Mouse (Mus musculus) heart, embryonic 13.5 days (tissue): Measurements from ENCODE around the gene H1fx. TPM values are rescaled to one million over a fixed set of nuclear protein-coding genes. Genes with fewer than 3 reads are reported as not detected.
A peak's percentile ranks its signal among the peaks of the same experiment; 100 is the strongest.
"Not testable (repeated sequence)": the region's sequence is repeated elsewhere in the genome, so short reads cannot be mapped to it uniquely, and the experiment has no call there.

Experiments used
- ATAC-seq: fragments of 200-750 bp; cut with Nextera tagmentation; 2 replicates; pipeline ENCODE4 v1.8.0; 2017; ENCODE audit warnings: moderate TSS enrichment; ENCODE audit not compliant: insufficient number of reproducible peaks, low FRiP score, low TSS enrichment; ENCODE audit errors: extremely low read depth
- H3K27ac ChIP-seq: fragments of 300-500 bp; sonication (generic); replicated peaks from 2 replicates; pipeline ENCODE4 v1.5.1; 2015; ENCODE audit warnings: moderate library complexity, mild to moderate bottlenecking, inconsistent platforms
- H3K27me3 ChIP-seq: fragments of 300-500 bp; sonication (generic); replicated peaks from 2 replicates; pipeline ENCODE4 v1.6.1; 2015; ENCODE audit warnings: mild to moderate bottlenecking, inconsistent platforms
- H3K36me3 ChIP-seq: fragments of 300-500 bp; sonication (generic); 2 replicates; pipeline ENCODE4 v1.6.1; 2015; ENCODE audit warnings: mild to moderate bottlenecking, inconsistent platforms
- H3K4me1 ChIP-seq: fragments of 300-500 bp; sonication (generic); 2 replicates; pipeline ENCODE4 v1.6.1; 2015; ENCODE audit warnings: inconsistent platforms
- H3K4me2 ChIP-seq: fragments of 300-500 bp; sonication (generic); 2 replicates; pipeline ENCODE4 v1.6.1; 2015; ENCODE audit warnings: inconsistent platforms, mild to moderate bottlenecking, moderate library complexity
- H3K4me3 ChIP-seq: fragments of 300-500 bp; sonication (generic); 2 replicates; pipeline ENCODE4 v1.5.1; 2015; ENCODE audit warnings: moderate library complexity, mild to moderate bottlenecking, inconsistent platforms
- H3K9ac ChIP-seq: fragments of 300-500 bp; sonication (generic); 2 replicates; pipeline ENCODE4 v1.6.1; 2015; ENCODE audit warnings: inconsistent platforms, mild to moderate bottlenecking, moderate library complexity
- H3K9me3 ChIP-seq: fragments of 300-500 bp; sonication (generic); 2 replicates; pipeline ENCODE4 v1.6.1; 2016; ENCODE audit warnings: inconsistent platforms
- WGBS: fragments of 180-500 bp; shearing (Covaris S2); methylation state at CpG from one replicate; pipeline ENCODE4 v1.1.7; 2015; ENCODE audit warnings: mixed read lengths; 5-methylcytosine and 5-hydroxymethylcytosine counted together
- microRNA-seq: library from miRNA; unstranded; fragments of <30 nt; microRNA quantifications from one replicate; pipeline ENCODE4, GENCODE M21; 2016
- polyA plus RNA-seq: library from polyadenylated mRNA; unstranded; fragments of >200 nt; fragmentation: Nextera tagmentation; extraction: Ambion mirVana; gene quantifications from 2 replicates; pipeline ENCODE4 v1.2.1, GENCODE M21; 2015

The H1fx gene
- polyA plus RNA-seq, 1 experiment from 2014 or later, result 7.5 TPM

GRCm38 (mm10) chr6:87980374-87981029 is 935 bp downstream of the H1fx start:
- Histone ChIP-seq H3K9me3 (no peaks in the 10 kb centered on the region), H3K27ac (peak overlapping the region; percentile 77), H3K36me3 (peaks cover 22% of the 10 kb centered on the region), H3K4me2 (peak overlapping the region; percentile 89), H3K27me3 (0 out of 2 replicates have a peak, but pooled peaks cover 5% of the 10 kb centered on the region), H3K4me1 (peaks cover 15% of the 10 kb centered on the region), H3K9ac (peak overlapping the region; percentile 93), H3K4me3 (peak overlapping the region; percentile 92)
- WGBS, result under 1% methylated on average over 65 of the region's 66 CpGs
- ATAC-seq, result peak; percentile 60; the same call in 1 of the 2 replicates

GRCm38 (mm10) chr6:87979728-87980127 is 1.7 kb downstream of the H1fx start:
- H3K4me3 ChIP-seq, result peak overlapping the region; percentile 92
- H3K27ac ChIP-seq, result no peak overlapping the region
- peaks cover 15% of the 10 kb centered on the region for H3K4me1 ChIP-seq
- WGBS, result 79% methylated on average over 3 of the region's 3 CpGs
- H3K4me2 ChIP-seq, result peak overlapping the region; percentile 89
- no peaks in the 10 kb centered on the region for H3K9me3 ChIP-seq
- H3K27me3 ChIP-seq, result 0 out of 2 replicates have a peak, but pooled peaks cover 5% of the 10 kb centered on the region
- no peak overlapping the region for H3K9ac ChIP-seq
- H3K36me3 ChIP-seq, result peaks cover 16% of the 10 kb centered on the region
- ATAC-seq, result no peak

DNA sequence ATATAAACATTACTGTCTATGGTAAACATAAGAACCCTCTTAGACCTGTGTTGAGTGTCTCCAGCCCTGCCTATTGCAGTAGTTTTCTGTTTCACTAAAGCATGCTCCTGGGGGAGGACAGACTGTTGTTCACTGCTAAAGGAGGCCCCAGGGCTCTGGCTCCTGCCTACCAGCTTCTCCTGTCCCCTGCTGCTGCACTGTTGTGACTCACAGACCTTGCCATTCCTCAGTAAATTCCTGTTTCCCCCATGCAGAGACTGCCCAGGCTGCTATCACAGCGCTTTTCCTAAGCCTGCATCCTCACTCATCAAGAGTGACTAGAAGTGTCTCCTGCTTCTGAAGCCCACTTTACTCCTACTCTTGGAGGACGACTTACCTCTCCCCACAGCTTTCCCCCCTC is 11.4 kb downstream of the H1fx start:
- Histone ChIP-seq H3K4me2 (no peak overlapping the region), H3K27ac (no peak overlapping the region), H3K36me3 (no peaks in the 10 kb centered on the region), H3K27me3 (no peaks in the 10 kb centered on the region), H3K4me3 (no peak overlapping the region), H3K9ac (no peak overlapping the region), H3K9me3 (no peaks in the 10 kb centered on the region), H3K4me1 (no peaks in the 10 kb centered on the region)
- ATAC-seq, result no peak; the same call in 1 of the 2 replicates
- WGBS, result 16% methylated on average over 2 of the region's 2 CpGs

DNA sequence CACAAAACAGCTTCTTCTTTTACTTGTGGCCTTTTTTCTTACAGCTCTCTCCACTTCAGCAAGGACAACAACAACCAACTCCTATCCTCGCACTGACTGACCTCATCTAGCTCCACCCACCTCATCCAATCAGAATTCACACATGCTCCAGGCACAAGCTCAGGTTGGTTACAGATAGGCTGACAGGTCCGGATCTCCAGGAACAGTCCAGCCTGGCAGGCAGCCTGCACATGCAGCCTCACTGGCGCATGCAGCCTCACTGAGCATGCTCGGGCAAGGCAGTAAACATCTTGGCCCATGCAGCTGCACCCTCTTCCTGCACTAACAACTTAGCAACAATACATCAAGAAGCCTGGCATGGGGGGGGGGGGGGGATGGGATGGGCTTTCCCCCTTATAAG is 19.0 kb downstream of the H1fx start:
- H3K9ac ChIP-seq, H3K4me3 ChIP-seq, H3K4me1 ChIP-seq, H3K36me3 ChIP-seq, H3K27me3 ChIP-seq, H3K4me2 ChIP-seq, ATAC-seq, H3K27ac ChIP-seq: not testable (repeated sequence)
- WGBS, result 51% methylated on average over 4 of the region's 4 CpGs
- H3K9me3 ChIP-seq, result 0 out of 2 replicates have a peak, but pooled peaks cover 11% of the 10 kb centered on the region

GRCm38 (mm10) chr6:87942179-87942578 is 39.3 kb downstream of the H1fx start:
- Histone ChIP-seq H3K36me3 (no peaks in the 10 kb centered on the region), H3K27ac (no peak overlapping the region), H3K9ac (no peak overlapping the region), H3K4me1 (peaks cover 2% of the 10 kb centered on the region; the same call in 1 of the 2 replicates), H3K4me2 (no peak overlapping the region), H3K27me3 (no peaks in the 10 kb centered on the region), H3K4me3 (no peak overlapping the region), H3K9me3 (no peaks in the 10 kb centered on the region)
- ATAC-seq, result no peak
- 74% methylated on average over 7 of the region's 7 CpGs for WGBS

DNA sequence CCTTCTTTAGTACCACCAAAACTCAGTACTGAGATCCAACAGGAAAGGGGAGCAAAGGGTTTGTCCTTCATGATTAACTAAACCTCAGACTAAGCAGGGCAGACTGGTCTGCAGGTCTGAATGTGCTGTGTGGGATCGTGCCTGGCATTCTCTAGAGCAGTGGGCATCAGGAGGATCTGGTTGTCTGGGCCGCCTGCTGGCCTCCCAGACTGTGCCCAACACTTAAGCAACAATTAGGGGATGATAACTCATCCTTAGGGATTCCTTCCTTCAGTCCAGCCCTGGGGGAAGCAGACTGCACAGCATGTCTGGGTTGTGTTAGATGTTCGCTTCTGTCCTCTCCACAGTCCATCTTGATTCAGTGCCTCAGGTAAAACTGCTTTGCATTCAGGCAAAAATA is 42.5 kb downstream of the H1fx start:
- H3K9me3 ChIP-seq, result no peaks in the 10 kb centered on the region
- whole genome bisulfite sequencing, result 80% methylated on average over 3 of the region's 3 CpGs

GRCm38 (mm10) chr6:87937178-87937788 is 44.2 kb downstream of the H1fx start:
- Histone ChIP-seq H3K4me3 (no peak overlapping the region), H3K4me2 (peak overlapping the region; percentile 34; the same call in 1 of the 2 replicates), H3K4me1 (peaks cover 4% of the 10 kb centered on the region; the same call in 1 of the 2 replicates), H3K9ac (no peak overlapping the region), H3K27me3 (no peaks in the 10 kb centered on the region), H3K9me3 (no peaks in the 10 kb centered on the region), H3K27ac (peak overlapping the region; percentile 66), H3K36me3 (peaks cover 44% of the 10 kb centered on the region)
- peak; percentile 63; the same call in 1 of the 2 replicates for ATAC-seq
- WGBS, result 27% methylated on average over 19 of the region's 19 CpGs

More for the DNA sequence above, 42.5 kb downstream of the H1fx start:
- no peak for ATAC-seq
- Histone ChIP-seq H3K9ac (no peak overlapping the region), H3K4me3 (no peak overlapping the region), H3K36me3 (peaks cover 28% of the 10 kb centered on the region), H3K27me3 (no peaks in the 10 kb centered on the region), H3K27ac (no peak overlapping the region), H3K4me2 (no peak overlapping the region), H3K4me1 (peaks cover 4% of the 10 kb centered on the region; the same call in 1 of the 2 replicates)

- H3K4me2 ChIP-seq, result no peak overlapping the region
- H3K27ac ChIP-seq, result no peak overlapping the region
- 0 out of 2 replicates have a peak, but pooled peaks cover 7% of the 10 kb centered on the region for H3K9me3 ChIP-seq
- no peak overlapping the region for H3K9ac ChIP-seq
- 82% methylated on average over 5 of the region's 5 CpGs for WGBS
- no peak overlapping the region for H3K4me3 ChIP-seq
- peaks cover 4% of the 10 kb centered on the region; the same call in 1 of the 2 replicates for H3K4me1 ChIP-seq
- no peak for ATAC-seq
- H3K36me3 ChIP-seq, result peaks cover 66% of the 10 kb centered on the region
- H3K27me3 ChIP-seq, result no peaks in the 10 kb centered on the region
Measured at GRCm38 (mm10) chr6:87935037-87935436, 46.4 kb downstream of the H1fx start.

Small RNA genes within 50 kb of the gene (microRNA-seq; reads per million reads assigned to microRNA genes)
- gene Gm47286, result 1.4 reads per million

Other genes with a start within 250 kb of the H1fx start
- 5.1 and 7.2 TPM in 2 replicates for gene Gp9, start 203.6 kb downstream of the H1fx start, polyA plus RNA-seq
- gene Rab43, start 169.5 kb downstream of the H1fx start, polyA plus RNA-seq, result 6.6 and 7.5 TPM in 2 replicates
- 2.1 TPM in 2 replicates for gene Gm45140, start 145.8 kb downstream of the H1fx start, polyA plus RNA-seq
- 22.1 and 25.4 TPM in 2 replicates for gene Isy1, start 142.8 kb downstream of the H1fx start, polyA plus RNA-seq
- 722 and 777 TPM in 2 replicates for gene Cnbp, start 130.5 kb downstream of the H1fx start, polyA plus RNA-seq
- 120 TPM in 2 replicates for gene Copg1, start 93.8 kb downstream of the H1fx start, polyA plus RNA-seq
- gene Hmces, start 67.7 kb downstream of the H1fx start, polyA plus RNA-seq, result 26.5 and 28.4 TPM in 2 replicates
- 195 and 206 TPM in 2 replicates for gene Rab7, start 63.6 kb upstream of the H1fx start, polyA plus RNA-seq
- 207 and 217 TPM in 2 replicates for gene Rpn1, start 102.8 kb upstream of the H1fx start, polyA plus RNA-seq
- 14.3 and 17.6 TPM in 2 replicates for gene Gata2, start 212.3 kb upstream of the H1fx start, polyA plus RNA-seq
- gene Dnajb8, start 240.6 kb upstream of the H1fx start, polyA plus RNA-seq, result not detected in 2 replicates